ENCODE assay signal across 8 mouse cellular contexts in genomic region chr13:12650877-12651176, GRCm38 (mm10).
A peak's percentile ranks its signal among the peaks of the same experiment; 100 is the strongest.
DNase-seq lines count a peak whose midpoint lies in the region; ATAC-seq and TF ChIP-seq lines count a peak whose summit lies in the region.
"Not testable (repeated sequence)": the region's sequence is repeated elsewhere in the genome, so short reads cannot be mapped to it uniquely, and the experiment has no call there.

No protein-coding gene starts in this region.

- not testable (repeated sequence) for H3K4me1 ChIP-seq in E14TG2a.4 (replicated peaks; ENCODE audit: low read depth, low read length); forebrain, postnatal 0 days (ENCODE audit: insufficient read depth); liver, embryonic 14.5 days (replicated peaks; ENCODE audit: control insufficient read depth in 2 of 2, insufficient read depth in 2 of 2, low read length in 1 of 2); stomach, embryonic 16.5 days (ENCODE audit: control insufficient read depth, insufficient read depth, low read length)

- not testable (repeated sequence) for H3K9me3 ChIP-seq in E14TG2a.4 (ENCODE audit: low read length); forebrain, postnatal 0 days (ENCODE audit: low read length); liver, embryonic 14.5 days (ENCODE audit: control insufficient read depth, low read length); stomach, embryonic 16.5 days (replicated peaks; ENCODE audit: control insufficient read depth, low read length)

- not testable (repeated sequence) for TF ChIP-seq CTCF in E14TG2a.4 (conservative IDR thresholded peaks at IDR 0.05; ENCODE audit: low read length); forebrain, postnatal 0 days (IDR thresholded peaks at IDR 0.05; ENCODE audit: low read depth); liver, embryonic 14.5 days (IDR thresholded peaks at IDR 0.05; ENCODE audit: low read depth)

- H3K27ac ChIP-seq in forebrain, postnatal 0 days (ENCODE audit: low read depth, low read length); liver, embryonic 14.5 days; stomach, embryonic 16.5 days (ENCODE audit: low read length): not testable (repeated sequence)

- not testable (repeated sequence) for TF ChIP-seq EP300 in liver, embryonic 14.5 days (IDR thresholded peaks at IDR 0.05; ENCODE audit: low read depth)

- H3K36me3 ChIP-seq in E14TG2a.4 (ENCODE audit: insufficient read depth, low read length); forebrain, postnatal 0 days (ENCODE audit: insufficient read depth); liver, embryonic 14.5 days (replicated peaks; ENCODE audit: control insufficient read depth, insufficient read depth, low read depth); stomach, embryonic 16.5 days (ENCODE audit: control insufficient read depth, insufficient read depth, low read length): not testable (repeated sequence)

- peak; percentile 80 for ATAC-seq in forebrain, postnatal 0 days
- ATAC-seq in liver, embryonic 14.5 days (ENCODE audit: insufficient read depth) = peak; percentile 61
- ATAC-seq in stomach, embryonic 16.5 days (ENCODE audit: insufficient read depth, low FRiP score) = peak; percentile 71

- peak; percentile 35 for DNase-seq in cerebellum, adult 11 months
- DNase-seq in forebrain, postnatal 0 days = peak; percentile 74
- DNase-seq in heart, postnatal 25 days (ENCODE audit: low spot score) = peak; percentile 21
- DNase-seq in kidney, postnatal 4 days = peak; percentile 80 to 85
- not testable (repeated sequence) for DNase-seq in liver, embryonic 14.5 days (ENCODE audit: low read depth in 3 of 3, low spot score in 3 of 3)
- peak; percentile 17 for DNase-seq in naive thymus-derived CD4-positive, alpha-beta T cell, adult 2 months (ENCODE audit: low read depth)

- H3K4me2 ChIP-seq in forebrain, postnatal 0 days (ENCODE audit: low read depth) = peak overlapping the region; percentile 49
- peak overlapping the region; percentile 41 for H3K4me2 ChIP-seq in liver, embryonic 14.5 days (ENCODE audit: low read depth)
- peak overlapping the region; percentile 56 for H3K4me2 ChIP-seq in stomach, embryonic 16.5 days (ENCODE audit: low read depth, low read length)

- H3K9ac ChIP-seq in forebrain, postnatal 0 days = peak overlapping the region; percentile 25; the same call in 1 of the 2 replicates
- not testable (repeated sequence) for H3K9ac ChIP-seq in liver, embryonic 14.5 days (replicated peaks); stomach, embryonic 16.5 days (ENCODE audit: low read length)

- peak overlapping the region; percentile 70 for H3K4me3 ChIP-seq in E14TG2a.4 (replicated peaks; ENCODE audit: low read length)
- peak overlapping the region; percentile 37 for H3K4me3 ChIP-seq in forebrain, postnatal 0 days (ENCODE audit: low read depth, low read length)
- 0 out of 4 replicates have a peak overlapping the region, but pooled peaks of 1 of the 2 experiments have one; percentile 9 for H3K4me3 ChIP-seq in liver, embryonic 14.5 days (ENCODE audit: insufficient read depth in 1 of 2, low read depth in 2 of 2, low read length in 2 of 2)
- H3K4me3 ChIP-seq in stomach, embryonic 16.5 days (replicated peaks; ENCODE audit: low read length) = peak overlapping the region; percentile 46

- 1% methylated on average over 10 of the region's 13 CpGs for WGBS in forebrain, postnatal 0 days
- under 1% methylated on average over 10 of the region's 13 CpGs for WGBS in liver, embryonic 14.5 days (ENCODE audit: insufficient replicate concordance)
- WGBS in stomach, embryonic 16.5 days = under 1% methylated on average over 11 of the region's 13 CpGs

- intact Hi-C loops in heart, postnatal 25 days (cut with DNase I) = not testable (repeated sequence)

- not testable (repeated sequence) for H3K27me3 ChIP-seq in E14TG2a.4 (ENCODE audit: insufficient read depth, low read length); forebrain, postnatal 0 days (ENCODE audit: insufficient read depth, low read length); liver, embryonic 14.5 days (ENCODE audit: control insufficient read depth, insufficient read depth, low read length); stomach, embryonic 16.5 days (ENCODE audit: control insufficient read depth, insufficient read depth, low read length)
